Mouse (Mus musculus): ENCODE results near the gene Popdc2.

The Popdc2 gene

DNA sequence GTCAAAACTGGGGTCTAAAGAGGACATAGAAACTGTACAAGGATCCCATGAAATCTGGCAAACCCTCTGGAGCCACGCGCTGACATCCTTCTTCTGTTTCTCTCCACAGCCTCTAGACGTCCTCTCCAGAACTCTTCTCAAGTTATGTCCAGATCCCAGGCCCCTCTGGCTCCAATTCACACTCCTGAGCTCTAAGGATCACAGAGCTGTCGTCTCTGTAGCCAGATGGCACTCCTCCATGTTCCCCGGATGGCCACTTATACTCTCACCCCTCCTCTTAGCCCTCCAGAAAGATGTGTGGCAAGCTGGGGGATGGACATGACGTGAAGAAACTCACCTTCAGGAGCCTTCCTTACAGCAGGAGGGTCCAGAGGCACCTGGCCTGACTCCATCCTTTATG, 15.5 kb downstream of the Popdc2 start:
- DNase-seq: no peak

DNA sequence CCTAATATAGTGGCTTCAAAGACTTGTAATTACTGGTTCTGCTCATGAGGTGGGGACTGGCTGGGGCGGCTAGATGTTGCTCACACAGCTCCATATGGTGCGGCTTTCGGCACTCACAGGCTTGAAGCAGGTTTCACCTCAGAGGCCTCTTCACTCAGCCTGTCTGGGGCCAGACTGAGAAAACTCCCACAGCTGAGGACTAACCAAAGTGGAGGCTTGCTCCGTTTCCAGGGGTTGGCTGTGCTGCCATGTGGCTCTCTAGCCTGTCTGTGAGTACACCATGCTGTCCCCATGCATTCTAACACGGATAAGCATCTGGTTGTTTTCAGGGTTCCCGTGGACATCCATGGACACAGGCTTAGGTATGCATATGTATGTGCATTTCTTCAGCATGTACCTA, 16.6 kb downstream of the Popdc2 start:
- DNase-seq: no peak

DNA sequence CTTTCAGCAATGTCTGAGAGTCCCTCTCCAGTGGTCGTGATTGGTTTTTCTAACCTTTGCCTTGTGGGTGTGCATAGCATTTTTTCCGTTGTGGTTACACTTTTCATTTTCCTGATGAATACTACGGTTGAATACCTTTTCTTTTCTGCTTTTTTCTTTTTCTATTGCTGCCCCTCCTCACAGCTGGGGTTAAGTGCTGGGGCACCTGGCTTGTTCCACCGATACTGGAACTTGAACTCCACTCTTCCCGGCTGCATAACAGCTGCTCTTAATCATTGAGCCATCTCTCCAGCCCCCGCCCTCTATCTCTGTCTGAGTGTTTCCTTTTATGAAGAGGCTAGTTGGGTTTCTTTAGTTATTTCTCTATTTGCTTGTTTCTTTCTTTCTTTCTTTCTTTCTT, 17.1 kb downstream of the Popdc2 start:
- no peak for DNase-seq

DNA sequence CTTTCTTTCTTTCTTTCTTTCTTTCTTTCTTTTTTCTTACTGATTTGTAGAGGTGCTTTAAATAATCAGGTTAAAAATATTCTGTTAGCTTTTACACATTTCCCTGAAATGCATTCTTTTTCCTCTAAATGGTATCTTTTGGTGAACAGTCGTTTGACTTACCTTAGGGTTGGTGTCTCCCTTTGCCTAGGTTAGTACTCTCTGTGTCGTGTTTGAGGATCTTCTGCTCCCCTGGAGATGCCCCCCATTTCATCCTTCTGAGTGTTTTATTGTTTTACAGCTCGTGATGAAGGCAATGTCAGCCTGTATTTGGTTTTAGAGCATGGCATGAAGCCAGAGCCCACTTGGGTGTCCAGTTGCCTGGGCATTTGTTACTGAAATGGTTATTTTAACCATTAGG, 17.5 kb downstream of the Popdc2 start:
- DNase-seq: no peak

GRCm38 (mm10) chr16:38379926-38380325, 17.9 kb downstream of the Popdc2 start:
- DNase-seq: no peak

DNA sequence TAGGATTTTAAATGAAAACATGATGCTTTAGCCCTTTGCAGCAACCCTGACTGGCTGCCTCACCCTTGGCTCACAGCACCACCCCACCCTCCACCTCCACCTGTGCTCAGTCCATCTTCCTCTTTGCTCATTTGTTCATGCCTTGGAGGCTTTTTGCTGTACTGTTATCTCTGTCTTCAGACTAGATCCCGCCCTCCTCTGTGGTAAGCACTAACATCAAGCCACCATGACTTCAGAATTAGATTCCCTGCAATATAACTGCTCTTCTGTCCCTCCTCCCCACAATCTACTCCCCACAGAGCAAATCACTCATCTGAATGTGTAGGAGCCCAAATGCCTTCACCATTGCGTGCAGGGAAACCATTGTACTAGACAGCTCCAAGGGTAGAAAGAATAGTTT, 21.7 kb downstream of the Popdc2 start:
- no peak for DNase-seq

GRCm38 (mm10) chr16:38385184-38385634, 23.2 kb downstream of the Popdc2 start:
- DNase-seq: no peak

- no peak for DNase-seq
Observed at GRCm38 (mm10) chr16:38385700-38386099, 23.7 kb downstream of the Popdc2 start.

DNA sequence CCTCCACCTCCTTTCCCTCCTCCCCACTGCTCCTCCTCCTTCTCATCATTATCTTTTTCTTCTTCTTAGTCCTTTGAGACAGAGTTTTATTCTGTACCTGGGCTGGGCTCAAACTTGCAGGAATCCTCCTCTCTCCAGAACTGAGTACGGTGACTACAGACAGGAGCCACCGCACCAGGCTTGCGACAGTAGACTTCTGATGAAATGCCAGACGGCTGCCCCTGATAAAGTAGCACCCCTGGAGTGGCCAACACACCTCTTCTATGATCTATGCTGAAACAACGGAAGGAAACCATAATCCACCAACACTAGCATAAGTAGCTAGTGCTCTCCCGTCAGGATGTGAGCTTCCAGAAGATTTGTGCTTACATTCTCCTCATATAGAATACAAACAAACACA, 25.4 kb downstream of the Popdc2 start:
- DNase-seq: no peak

DNA sequence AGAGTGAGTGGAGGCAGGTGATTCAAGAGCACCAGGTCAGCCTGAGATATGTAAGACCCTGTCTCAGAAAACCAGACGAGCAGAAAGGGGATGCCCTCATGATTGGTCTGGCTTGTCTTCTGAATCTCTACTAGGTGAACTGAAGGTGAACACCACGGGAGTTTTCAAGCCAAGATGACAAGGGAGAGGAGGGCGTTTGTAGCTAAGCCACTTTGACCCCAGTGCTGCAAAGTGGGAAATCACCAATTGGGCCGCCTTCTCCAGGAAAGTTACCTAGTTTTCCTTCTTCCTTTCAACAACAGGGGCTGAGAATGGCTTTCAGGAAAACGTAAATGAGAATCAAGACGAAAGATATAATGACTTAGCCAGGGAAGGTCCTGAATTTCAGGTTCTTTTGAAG, 26.7 kb downstream of the Popdc2 start:
- no peak for DNase-seq

DNA sequence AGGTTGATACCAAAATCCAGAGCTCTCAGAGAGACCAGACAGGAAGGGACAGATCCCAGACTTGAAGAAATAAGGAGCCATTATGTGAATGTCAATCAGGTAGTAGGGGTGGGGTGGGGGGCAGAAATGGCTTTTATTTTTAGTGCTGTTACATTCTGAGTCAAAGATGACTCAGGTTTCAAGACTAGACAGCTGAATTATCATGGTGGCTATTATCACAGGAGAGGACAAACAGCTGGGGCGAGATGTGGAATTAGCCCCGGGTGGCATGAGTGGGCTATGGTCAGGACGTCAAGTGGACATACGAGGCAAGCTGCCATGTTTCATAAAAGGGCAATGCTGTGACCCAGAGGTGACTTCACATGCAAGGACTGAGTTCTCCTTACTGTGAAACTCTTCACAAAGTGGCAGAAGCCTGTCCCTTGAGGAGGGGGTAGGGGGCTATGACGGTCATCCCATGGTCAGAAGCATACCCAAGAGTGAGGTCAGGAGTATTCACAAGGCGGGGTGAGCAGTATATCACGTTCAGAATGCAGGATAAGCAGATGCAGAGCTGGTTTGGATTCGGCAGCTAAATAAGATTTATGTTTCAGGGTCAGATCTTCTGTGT, 27.4 kb downstream of the Popdc2 start:
- no peak for DNase-seq

GRCm38 (mm10) chr16:38390322-38390721, 28.3 kb downstream of the Popdc2 start:
- no peak for DNase-seq

DNA sequence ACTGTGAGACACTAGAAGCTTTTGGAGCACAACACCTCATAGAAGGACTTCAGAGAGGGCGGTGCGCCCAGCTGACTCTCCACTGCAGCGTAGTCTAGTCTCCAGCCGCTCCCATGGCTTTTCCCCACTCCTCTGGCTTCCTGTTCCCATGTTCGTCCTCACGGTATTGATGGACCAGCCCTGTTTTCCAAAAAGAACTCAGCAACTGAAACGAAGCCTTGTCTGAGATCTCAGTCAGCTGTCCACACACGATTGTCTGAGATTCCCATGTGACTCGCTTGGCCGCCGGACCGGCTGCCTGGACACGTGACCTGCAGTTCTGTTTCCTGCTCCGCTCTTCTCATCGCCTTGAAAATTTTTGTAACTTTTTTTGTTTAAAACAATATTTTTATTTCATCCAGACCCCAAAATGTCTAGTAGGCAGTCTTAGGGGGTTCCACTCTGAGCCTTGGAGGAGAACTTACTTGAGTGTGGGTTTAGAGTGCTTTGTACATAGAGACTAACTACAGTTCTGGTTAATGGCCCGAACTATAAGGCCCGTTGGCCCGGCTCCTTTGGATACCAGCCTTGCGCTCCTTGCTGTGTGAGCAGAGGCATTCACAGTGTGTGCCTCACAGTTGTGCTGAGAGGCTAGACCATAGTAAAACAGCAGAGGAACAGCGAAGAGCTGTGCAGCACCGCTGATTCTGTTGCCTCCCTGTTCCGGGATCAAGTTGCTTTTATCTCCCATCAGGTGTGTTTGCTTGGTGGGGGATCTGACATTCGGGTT, 30.3 kb downstream of the Popdc2 start:
- peak; percentile 44 for DNase-seq

GRCm38 (mm10) chr16:38394191-38394618, 32.2 kb downstream of the Popdc2 start:
- no peak for DNase-seq

DNA sequence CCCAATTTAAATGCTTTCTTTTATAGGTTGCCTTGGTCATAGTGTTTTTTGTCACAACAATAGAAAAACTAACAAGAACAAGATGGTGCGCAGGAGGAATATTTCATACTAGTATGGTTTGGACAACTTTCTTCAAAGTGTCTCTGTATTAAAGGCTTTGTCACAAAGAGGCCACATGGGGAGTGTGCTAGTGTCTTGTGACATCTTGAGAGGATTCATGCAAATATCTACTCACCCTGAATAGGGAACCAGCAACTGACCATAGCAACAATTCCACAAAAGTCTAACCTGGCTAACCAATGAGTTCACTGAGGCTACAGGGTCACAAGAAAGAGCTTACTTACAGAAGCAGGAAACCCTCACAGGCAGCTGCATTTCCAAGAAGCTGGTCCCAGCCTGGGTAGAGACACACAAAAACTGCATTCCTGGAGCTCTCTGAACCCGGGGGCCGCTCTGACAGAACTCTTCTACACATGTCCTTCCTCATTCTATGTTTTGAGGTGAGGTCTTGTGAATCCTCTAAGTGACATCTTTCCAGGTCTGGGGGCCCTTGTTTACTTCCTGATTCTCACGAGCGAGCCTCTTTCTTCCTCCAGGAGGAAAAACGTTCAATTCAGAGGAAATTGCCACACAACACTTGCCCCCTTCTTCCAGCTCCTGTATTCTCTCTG, 33.2 kb downstream of the Popdc2 start:
- no peak for DNase-seq

DNA sequence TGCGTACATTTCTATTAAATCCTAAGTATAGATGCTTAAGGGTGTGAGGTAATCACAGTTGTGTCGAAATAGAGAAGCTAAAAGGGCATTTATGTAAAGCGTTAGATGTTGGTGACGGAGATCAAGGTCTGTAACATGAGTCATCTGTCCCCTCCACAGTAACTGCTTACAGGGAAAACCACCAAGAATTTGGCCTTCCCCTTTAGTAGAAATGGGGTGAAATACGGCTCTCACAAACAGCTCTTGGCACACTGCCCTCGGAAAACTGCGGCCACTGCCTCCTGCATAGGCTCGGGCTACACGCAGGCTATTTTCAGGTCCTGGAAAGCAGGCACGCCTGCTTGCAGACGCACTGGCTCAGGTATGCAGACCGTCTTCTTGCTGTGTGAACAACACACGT, 34.1 kb downstream of the Popdc2 start:
- peak; percentile 50 for DNase-seq

DNA sequence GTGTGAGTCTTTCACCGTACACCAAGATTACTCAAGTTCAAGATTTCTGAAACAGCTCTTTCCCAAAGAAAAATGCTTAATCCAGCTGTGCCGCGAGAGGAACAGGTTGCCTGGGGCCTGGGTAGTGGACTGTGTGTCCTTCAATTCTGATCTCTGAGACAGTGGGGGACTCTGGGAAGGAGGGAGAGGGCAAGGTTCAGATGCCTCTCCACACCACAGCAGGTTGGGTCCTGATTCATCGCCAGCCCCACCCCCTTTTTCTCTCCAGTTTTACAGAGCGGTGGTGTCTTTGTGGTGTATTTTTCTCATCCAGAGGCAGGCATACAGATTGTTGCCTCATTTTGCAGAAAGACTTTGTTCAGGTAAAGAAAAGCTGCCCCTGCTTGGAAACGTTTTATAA, 36.3 kb downstream of the Popdc2 start:
- peak; percentile 46 for DNase-seq

- DNase-seq: no peak
Observed at GRCm38 (mm10) chr16:38399076-38399475, 37.1 kb downstream of the Popdc2 start.

DNA sequence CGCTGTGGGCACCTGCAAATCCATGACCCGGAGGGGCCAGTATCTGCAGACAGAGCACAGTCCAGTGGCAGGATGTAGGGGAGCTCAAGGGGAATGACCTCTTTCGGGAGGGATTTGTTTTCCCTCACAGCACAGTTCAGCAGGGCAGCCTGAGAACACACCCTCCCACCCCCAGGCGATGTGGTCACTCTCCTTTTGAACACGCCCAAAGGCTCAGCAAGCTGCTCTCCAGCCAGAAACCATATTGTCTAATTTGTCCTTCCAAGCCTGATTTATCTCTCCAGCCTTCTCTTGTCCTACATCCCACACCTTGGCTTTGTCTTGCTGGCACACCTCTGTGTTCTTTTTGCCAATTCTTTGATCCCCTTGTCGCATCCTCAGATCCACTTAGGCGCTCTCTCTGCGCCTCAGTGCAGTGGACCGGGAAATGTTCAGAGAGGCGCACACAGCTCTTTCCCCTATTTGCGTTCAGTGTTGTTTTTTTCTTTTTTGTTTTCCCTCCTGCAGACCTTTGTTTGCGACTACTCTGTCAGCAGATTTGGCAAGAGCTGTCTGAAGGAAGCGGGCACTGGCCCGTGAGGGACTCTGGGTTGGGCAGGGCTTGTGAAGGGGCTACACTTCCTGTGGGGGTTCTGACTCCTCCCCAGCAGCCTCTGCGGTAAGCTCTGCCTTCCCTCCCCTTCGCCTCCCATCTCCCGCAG, 37.7 kb downstream of the Popdc2 start:
- DNase-seq: peak; percentile 35

DNA sequence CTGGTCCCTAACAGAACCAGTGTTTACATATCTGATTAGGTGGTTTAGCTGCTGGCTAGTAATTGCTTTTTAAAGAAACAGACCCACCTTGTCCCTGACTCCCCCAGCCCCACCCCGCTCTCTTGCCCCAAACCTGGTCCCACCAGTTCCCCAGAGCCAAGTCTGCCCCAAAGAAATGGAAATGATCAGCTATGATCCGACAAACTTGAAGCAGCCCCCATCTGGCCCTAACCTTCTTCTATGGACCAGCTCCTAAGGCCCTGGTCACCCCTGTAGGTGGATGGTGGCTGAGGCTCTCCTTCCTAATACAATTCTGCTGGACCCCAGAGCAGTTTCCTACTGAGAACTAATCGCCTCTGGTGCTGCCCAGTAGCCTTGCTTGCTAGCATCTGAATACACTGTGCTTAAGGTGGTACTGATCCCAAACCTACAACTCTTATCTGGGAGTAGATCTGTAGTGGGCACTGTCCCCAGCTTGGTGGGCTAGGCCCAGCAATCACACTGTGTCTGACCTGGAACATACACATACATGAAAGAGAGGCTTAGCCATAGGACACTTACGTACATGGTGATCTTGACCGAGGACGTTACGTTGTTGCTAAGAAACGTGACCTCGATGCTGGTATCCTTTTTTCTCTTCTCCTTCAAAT, 38.4 kb downstream of the Popdc2 start:
- DNase-seq: no peak

DNA sequence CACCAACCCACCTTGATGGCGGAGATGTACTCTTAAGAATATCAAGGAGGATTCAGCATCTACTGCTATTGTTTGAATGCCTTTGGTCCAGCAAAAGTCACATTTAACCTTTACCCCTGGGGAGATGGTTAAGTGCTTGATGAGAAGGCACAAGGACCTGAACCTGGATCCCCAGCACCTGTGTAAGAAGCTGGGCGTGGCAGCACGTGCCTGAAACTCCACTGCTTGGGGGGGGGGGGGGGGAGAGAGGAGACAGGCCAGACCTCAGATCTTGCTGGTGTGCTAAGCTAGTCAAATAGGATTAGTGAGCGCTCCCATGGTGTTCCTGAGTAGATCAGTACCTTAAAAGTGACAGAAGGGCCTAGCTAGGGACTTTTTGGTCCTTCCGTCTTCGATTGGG, 39.5 kb downstream of the Popdc2 start:
- no peak for DNase-seq

GRCm38 (mm10) chr16:38403639-38404038, 41.6 kb downstream of the Popdc2 start:
- no peak for DNase-seq

- no peak for DNase-seq
Observed at GRCm38 (mm10) chr16:38406293-38406692, 44.3 kb downstream of the Popdc2 start.
